Mouse (Mus musculus) limb, embryonic 11.5 days (tissue): ENCODE results near the gene Gm20671. TPM values are rescaled to one million over a fixed set of nuclear protein-coding genes. Genes with fewer than 3 reads are reported as not detected.
A peak's percentile ranks its signal among the peaks of the same experiment; 100 is the strongest.
"Not testable (repeated sequence)": the region's sequence is repeated elsewhere in the genome, so short reads cannot be mapped to it uniquely, and the experiment has no call there.

Experiments
- ATAC-seq: fragments of 200-750 bp; cut with Nextera tagmentation; 2 replicates; pipeline ENCODE4 v1.8.0; 2017; ENCODE audit warnings: low read depth; ENCODE audit not compliant: insufficient number of reproducible peaks, low FRiP score, low TSS enrichment
- DNase-seq: peaks from one replicate; pipeline ENCODE4 v3.0.0-alpha.2; 2015; ENCODE audit warnings: low spot score
- H3K27ac ChIP-seq: fragments of 300-500 bp; sonication (generic); replicated peaks from 2 replicates; pipeline ENCODE4 v1.5.1; 2014; ENCODE audit warnings: low read depth, mild to moderate bottlenecking, low read length
- H3K27me3 ChIP-seq: fragments of 300-500 bp; sonication (generic); 2 replicates; pipeline ENCODE4 v1.6.1; 2014; ENCODE audit warnings: mild to moderate bottlenecking, low read length, mixed read lengths; ENCODE audit not compliant: control insufficient read depth, insufficient read depth
- H3K36me3 ChIP-seq: fragments of 300-500 bp; sonication (generic); 2 replicates; pipeline ENCODE4 v1.6.1; 2014; ENCODE audit warnings: mild to moderate bottlenecking, low read length, moderate library complexity, mixed read lengths; ENCODE audit not compliant: control insufficient read depth, insufficient read depth
- H3K4me1 ChIP-seq: fragments of 300-500 bp; sonication (generic); 2 replicates; pipeline ENCODE4 v1.6.1; 2014; ENCODE audit warnings: low read length, mixed read lengths; ENCODE audit not compliant: control insufficient read depth, insufficient read depth
- H3K4me2 ChIP-seq: fragments of 300-500 bp; sonication (generic); 2 replicates; pipeline ENCODE4 v1.6.1; 2014; ENCODE audit warnings: low read depth, mild to moderate bottlenecking, moderate library complexity; ENCODE audit not compliant: severe bottlenecking
- H3K4me3 ChIP-seq: fragments of 300-500 bp; sonication (generic); 2 replicates; pipeline ENCODE4 v1.5.1; 2014; ENCODE audit warnings: low read depth, low read length
- H3K9ac ChIP-seq: fragments of 300-500 bp; sonication (generic); 2 replicates; pipeline ENCODE4 v1.6.1; 2014; ENCODE audit warnings: mild to moderate bottlenecking, low read length
- H3K9me3 ChIP-seq: fragments of 300-500 bp; sonication (generic); 2 replicates; pipeline ENCODE4 v1.6.1; 2016; ENCODE audit warnings: low read length; ENCODE audit not compliant: control insufficient read depth
- WGBS: fragments of 180-500 bp; shearing (Covaris S2); extraction: QIAGEN DNeasy Blood & Tissue Kit; methylation state at CpG from one replicate; pipeline ENCODE4 v1.1.7; 2014; 5-methylcytosine and 5-hydroxymethylcytosine counted together
- polyA plus RNA-seq: library from polyadenylated mRNA; unstranded; fragments of >200 nt; fragmentation: Nextera tagmentation; extraction: Ambion mirVana; gene quantifications from 2 replicates; pipeline ENCODE4 v1.2.1, GENCODE M21; 2014

Gm20671 gene
- polyA plus RNA-seq, 1 experiment from 2014 or later: not detected

GRCm38 (mm10) chr5:32830054-32830453 is 3.1 kb upstream of the Gm20671 start:
- H3K9ac ChIP-seq: no peak overlapping the region
- H3K4me2 ChIP-seq: no peak overlapping the region
- no peaks in the 10 kb centered on the region for H3K9me3 ChIP-seq
- H3K27me3 ChIP-seq: no peaks in the 10 kb centered on the region
- H3K4me3 ChIP-seq: no peak overlapping the region
- ATAC-seq (no peak), DNase-seq (no peak)
- peaks cover 15% of the 10 kb centered on the region for H3K36me3 ChIP-seq
- no peaks in the 10 kb centered on the region for H3K4me1 ChIP-seq
- 92% methylated on average over 2 of the region's 2 CpGs for WGBS
- no peak overlapping the region for H3K27ac ChIP-seq

GRCm38 (mm10) chr5:32828766-32829165 is 1.9 kb upstream of the Gm20671 start:
- H3K27ac ChIP-seq, H3K4me3 ChIP-seq, H3K4me1 ChIP-seq, ATAC-seq, H3K9me3 ChIP-seq, H3K4me2 ChIP-seq, H3K9ac ChIP-seq, H3K27me3 ChIP-seq, DNase-seq: not testable (repeated sequence)
- peaks cover 13% of the 10 kb centered on the region for H3K36me3 ChIP-seq
- WGBS: 98% methylated on average over 1 of the region's 1 CpGs

- WGBS: 95% methylated on average over 8 of the region's 8 CpGs
- Histone ChIP-seq H3K27ac (no peak overlapping the region), H3K27me3 (no peaks in the 10 kb centered on the region), H3K9me3 (no peaks in the 10 kb centered on the region), H3K4me2 (no peak overlapping the region), H3K4me3 (no peak overlapping the region), H3K36me3 (peaks cover 21% of the 10 kb centered on the region; the same call in 1 of the 2 replicates), H3K9ac (no peak overlapping the region), H3K4me1 (no peaks in the 10 kb centered on the region)
- ATAC-seq: no peak
- DNase-seq: no peak
These were observed 6.4 kb downstream of the Gm20671 start for GRCm38 (mm10) chr5:32820471-32820870.

GRCm38 (mm10) chr5:32815396-32815795 is 11.5 kb downstream of the Gm20671 start:
- WGBS: 92% methylated on average over 4 of the region's 4 CpGs
- ATAC-seq (no peak), DNase-seq (no peak)
- H3K4me3 ChIP-seq: no peak overlapping the region
- H3K4me1 ChIP-seq: no peaks in the 10 kb centered on the region
- no peak overlapping the region for H3K4me2 ChIP-seq
- H3K27me3 ChIP-seq: no peaks in the 10 kb centered on the region
- H3K9me3 ChIP-seq: no peaks in the 10 kb centered on the region
- no peak overlapping the region for H3K9ac ChIP-seq
- H3K36me3 ChIP-seq: peaks cover 9% of the 10 kb centered on the region; the same call in 1 of the 2 replicates
- H3K27ac ChIP-seq: no peak overlapping the region

GRCm38 (mm10) chr5:32786454-32786853 is 40.5 kb downstream of the Gm20671 start:
- H3K27ac ChIP-seq, H3K4me2 ChIP-seq, H3K4me1 ChIP-seq, ATAC-seq, H3K4me3 ChIP-seq, DNase-seq, H3K27me3 ChIP-seq, H3K9ac ChIP-seq, H3K36me3 ChIP-seq, H3K9me3 ChIP-seq: not testable (repeated sequence)
- 95% methylated on average over 1 of the region's 1 CpGs for WGBS

GRCm38 (mm10) chr5:32785313-32785915 is 41.5 kb downstream of the Gm20671 start, which contains the start of gene Pisd:
Gene Pisd (minus strand): TSS chr5:32785646.
- Histone ChIP-seq H3K9me3 (no peaks in the 10 kb centered on the region), H3K36me3 (peaks cover 2% of the 10 kb centered on the region; the same call in 1 of the 2 replicates), H3K27me3 (no peaks in the 10 kb centered on the region), H3K9ac (peak within 1 kb of the TSS; percentile 62), H3K4me2 (peak within 1 kb of the TSS; percentile 76), H3K4me3 (peak within 1 kb of the TSS; percentile 66), H3K27ac (no peak within 1 kb of the TSS), H3K4me1 (no peaks in the 10 kb centered on the region)
- WGBS: under 1% methylated on average over 52 of the region's 52 CpGs
- peak; percentile 97 for ATAC-seq
- peak; percentile 93 for DNase-seq

- 28% methylated on average over 5 of the region's 5 CpGs for WGBS
- Histone ChIP-seq H3K36me3 (peaks cover 2% of the 10 kb centered on the region; the same call in 1 of the 2 replicates), H3K4me2 (peak overlapping the region; percentile 76), H3K27ac (no peak overlapping the region), H3K9me3 (no peaks in the 10 kb centered on the region), H3K4me3 (peak overlapping the region; percentile 66), H3K9ac (peak overlapping the region; percentile 62), H3K4me1 (no peaks in the 10 kb centered on the region), H3K27me3 (no peaks in the 10 kb centered on the region)
- ATAC-seq (no peak), DNase-seq (no peak)
These were observed 42.2 kb downstream of the Gm20671 start for GRCm38 (mm10) chr5:32784726-32785125.

- 96% methylated on average over 5 of the region's 5 CpGs for WGBS
- Histone ChIP-seq H3K9me3 (no peaks in the 10 kb centered on the region), H3K36me3 (no peaks in the 10 kb centered on the region), H3K4me3 (no peak overlapping the region), H3K27ac (no peak overlapping the region), H3K27me3 (no peaks in the 10 kb centered on the region), H3K4me2 (no peak overlapping the region), H3K4me1 (no peaks in the 10 kb centered on the region), H3K9ac (no peak overlapping the region)
- DNase-seq: no peak
- no peak for ATAC-seq
These were observed 45.3 kb downstream of the Gm20671 start for GRCm38 (mm10) chr5:32781596-32781995.

- WGBS: 92% methylated on average over 3 of the region's 3 CpGs
- ATAC-seq: no peak
- H3K27ac ChIP-seq: no peak overlapping the region
These were observed 48.7 kb downstream of the Gm20671 start for GRCm38 (mm10) chr5:32778168-32778567.

More at GRCm38 (mm10) chr5:32778168-32778567, 48.7 kb downstream of the Gm20671 start:
- Histone ChIP-seq H3K9ac (no peak overlapping the region), H3K4me2 (no peak overlapping the region), H3K4me3 (no peak overlapping the region), H3K27me3 (no peaks in the 10 kb centered on the region), H3K9me3 (no peaks in the 10 kb centered on the region), H3K4me1 (no peaks in the 10 kb centered on the region), H3K36me3 (no peaks in the 10 kb centered on the region)
- no peak for DNase-seq
